In genomic region chr16:43503636-43504010, GRCm38 (mm10) we compare ENCODE assay signal across 7 mouse cellular contexts.
DNase-seq lines count a peak whose midpoint lies in the region; ATAC-seq and TF ChIP-seq lines count a peak whose summit lies in the region.

No protein-coding gene starts in this region.

- DNase-seq in right cerebral cortex, postnatal 4 days: peak; percentile 21
- no peak for DNase-seq in right cerebral cortex, postnatal 36 days (ENCODE audit: low spot score in 2 of 2)
- DNase-seq in yolk sac, embryonic 10.5 days (ENCODE audit: low spot score): no peak
- DNase-seq in c-Kit-positive CD71-positive TER-119-positive erythroid progenitor cells, embryonic 14.5 days (ENCODE audit: low spot score): no peak

- TF ChIP-seq CTCF in embryonic fibroblast, embryonic 13.5 days (IDR thresholded peaks at IDR 0.05; ENCODE audit: borderline replicate concordance, insufficient read depth, low read length): no peak
- no peak for TF ChIP-seq CTCF in intestine, postnatal 0 days (IDR thresholded peaks at IDR 0.05; ENCODE audit: low read depth)

- peak overlapping the region; percentile 41 for H3K4me3 ChIP-seq in embryonic fibroblast, embryonic 13.5 days (ENCODE audit: insufficient read depth, low read length)
- peak overlapping the region; percentile 22 for H3K4me3 ChIP-seq in intestine, postnatal 0 days (ENCODE audit: low read depth, low read length)
- peak overlapping the region; percentile 59 for H3K4me3 ChIP-seq in neural tube, embryonic 15.5 days (replicated peaks)

- H3K4me1 ChIP-seq in embryonic fibroblast, embryonic 13.5 days (ENCODE audit: control insufficient read depth, insufficient read depth, low read length): peaks cover 5% of the 10 kb centered on the region
- H3K4me1 ChIP-seq in intestine, postnatal 0 days (replicated peaks; ENCODE audit: control insufficient read depth, insufficient read depth, low read length): no peaks in the 10 kb centered on the region
- peaks cover 40% of the 10 kb centered on the region for H3K4me1 ChIP-seq in neural tube, embryonic 15.5 days

- no peak overlapping the region for H3K27ac ChIP-seq in embryonic fibroblast, embryonic 13.5 days (ENCODE audit: insufficient read depth, low read length)
- no peak overlapping the region for H3K27ac ChIP-seq in intestine, postnatal 0 days (ENCODE audit: low read depth, low read length)
- peak overlapping the region; percentile 95 for H3K27ac ChIP-seq in neural tube, embryonic 15.5 days (replicated peaks)

- peak overlapping the region; percentile 17; the same call in 1 of the 2 replicates for H3K9ac ChIP-seq in intestine, postnatal 0 days (ENCODE audit: low read depth, low read length)
- H3K9ac ChIP-seq in neural tube, embryonic 15.5 days (replicated peaks): peak overlapping the region; percentile 75

- no peaks in the 10 kb centered on the region for H3K27me3 ChIP-seq in intestine, postnatal 0 days (replicated peaks; ENCODE audit: control insufficient read depth, insufficient read depth, low read length)
- no peaks in the 10 kb centered on the region for H3K27me3 ChIP-seq in neural tube, embryonic 15.5 days (replicated peaks)

- no peaks in the 10 kb centered on the region for H3K36me3 ChIP-seq in intestine, postnatal 0 days (ENCODE audit: control insufficient read depth, insufficient read depth)
- H3K36me3 ChIP-seq in neural tube, embryonic 15.5 days: no peaks in the 10 kb centered on the region

- peak overlapping the region; percentile 54 for H3K4me2 ChIP-seq in intestine, postnatal 0 days (replicated peaks; ENCODE audit: low read depth)
- peak overlapping the region; percentile 70 for H3K4me2 ChIP-seq in neural tube, embryonic 15.5 days

- TF ChIP-seq POLR2A in embryonic fibroblast, embryonic 13.5 days (IDR thresholded peaks at IDR 0.05; ENCODE audit: low read depth, low read length): no peak

- ATAC-seq in intestine, postnatal 0 days: no peak
- ATAC-seq in neural tube, embryonic 15.5 days (ENCODE audit: low FRiP score): peak; percentile 67

- no peaks in the 10 kb centered on the region for H3K9me3 ChIP-seq in intestine, postnatal 0 days (ENCODE audit: control insufficient read depth)
- no peaks in the 10 kb centered on the region for H3K9me3 ChIP-seq in neural tube, embryonic 15.5 days (replicated peaks)

- 8% methylated on average over 5 of the region's 5 CpGs for WGBS in intestine, postnatal 0 days
- WGBS in neural tube, embryonic 15.5 days: 0% methylated on average over 5 of the region's 5 CpGs
